Mouse (Mus musculus): ENCODE measurements around the gene C8b.

GRCm38 (mm10) chr4:104801625-104802024 is 35.5 kb downstream of the C8b start:
- TF ChIP-seq CTCF (IDR thresholded peaks at IDR 0.05; ENCODE audit: low read depth) (no peak), EP300 (IDR thresholded peaks at IDR 0.05; ENCODE audit: low read depth) (no peak)
